Mouse (Mus musculus) liver, postnatal 0 days (tissue): ENCODE measurements around the gene Rcan1.

Experiments used
- CTCF ChIP-seq: sonication (generic); IDR thresholded peaks from 2 replicates; pipeline ENCODE4 v1.5.1; 2016; ENCODE audit warnings: antibody characterized with exemption, low read depth
- EP300 ChIP-seq: IDR thresholded peaks from 2 replicates; pipeline ENCODE4 v1.6.1; 2016; ENCODE audit warnings: antibody characterized with exemption, low read depth, mild to moderate bottlenecking

DNA sequence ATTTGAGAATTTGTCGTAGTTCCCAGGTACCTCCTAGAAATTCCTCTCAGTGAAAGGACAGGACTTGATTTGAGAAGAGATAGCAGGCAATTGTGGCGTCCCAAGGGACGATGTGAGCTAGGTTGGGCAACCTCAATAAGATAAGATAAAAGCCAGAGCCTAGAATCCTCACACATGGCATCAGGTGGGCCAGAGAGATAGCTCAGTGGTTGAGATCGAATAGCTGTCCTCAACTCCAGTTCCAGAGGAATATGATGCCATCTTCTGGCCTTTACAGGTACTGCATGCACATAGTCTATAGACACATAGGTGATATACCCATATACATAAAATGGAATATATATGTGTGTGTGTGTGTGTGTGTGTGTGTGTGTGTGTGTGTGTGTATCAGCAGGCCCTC is 16.8 kb upstream of the Rcan1 start:
- TF ChIP-seq CTCF = peak; percentile 89
- peak; percentile 57; the same call in 1 of the 2 replicates for TF ChIP-seq EP300
